Mouse (Mus musculus): ENCODE measurements at regions not wholly inside any gene's neighbourhood (a gene's known extent, or its start where the extent isn't known, plus 50 kb on each side); places are given as distances from the start of the nearest gene placed in this dataset.

- H3K9me3 ChIP-seq (ENCODE audit: control insufficient read depth, low read length) = no peaks in the 10 kb centered on the region
- TF ChIP-seq POLR2A (IDR thresholded peaks at IDR 0.05; ENCODE audit: borderline replicate concordance, extremely low read depth, insufficient read depth, insufficient read length) = no peak
- no peak overlapping the region for H3K27ac ChIP-seq (replicated peaks; ENCODE audit: low read depth, low read length)
- DNase-seq (ENCODE audit: low spot score) = no peak
- H3K4me2 ChIP-seq (replicated peaks; ENCODE audit: low read depth, low read length, severe bottlenecking) = no peak overlapping the region
- WGBS = 74% methylated on average over 9 of the region's 9 CpGs
- H3K9ac ChIP-seq (ENCODE audit: low read depth, low read length, severe bottlenecking) = no peak overlapping the region
- ATAC-seq (ENCODE audit: low FRiP score, low read depth) = no peak
- H3K27me3 ChIP-seq (ENCODE audit: control insufficient read depth, insufficient read depth, low read length) = no peaks in the 10 kb centered on the region
- no peaks in the 10 kb centered on the region for H3K36me3 ChIP-seq (ENCODE audit: control insufficient read depth, insufficient read depth, low read length)
- no peak overlapping the region for H3K4me3 ChIP-seq (replicated peaks; ENCODE audit: low read length)
- no peaks in the 10 kb centered on the region for H3K4me1 ChIP-seq (ENCODE audit: control insufficient read depth, insufficient read depth, low read length)
These were observed 502.5 kb upstream of the Auts2 start for GRCm38 (mm10) chr5:133045637-133046036.

GRCm38 (mm10) chr5:133027590-133027989, 484.4 kb upstream of the Auts2 start:
- 88% methylated on average over 4 of the region's 4 CpGs for WGBS
- H3K9ac ChIP-seq (ENCODE audit: low read depth, low read length, severe bottlenecking) = no peak overlapping the region
- ATAC-seq (ENCODE audit: low FRiP score, low read depth) (no peak), DNase-seq (ENCODE audit: low spot score) (no peak)
- peaks cover 3% of the 10 kb centered on the region; the same call in 1 of the 2 replicates for H3K9me3 ChIP-seq (ENCODE audit: control insufficient read depth, low read length)
- H3K4me3 ChIP-seq (replicated peaks; ENCODE audit: low read length) = no peak overlapping the region
- H3K4me1 ChIP-seq (ENCODE audit: control insufficient read depth, insufficient read depth, low read length) = no peaks in the 10 kb centered on the region
- no peak overlapping the region for H3K27ac ChIP-seq (replicated peaks; ENCODE audit: low read depth, low read length)
- no peaks in the 10 kb centered on the region for H3K27me3 ChIP-seq (ENCODE audit: control insufficient read depth, insufficient read depth, low read length)
- no peak overlapping the region for H3K4me2 ChIP-seq (replicated peaks; ENCODE audit: low read depth, low read length, severe bottlenecking)
- TF ChIP-seq POLR2A (IDR thresholded peaks at IDR 0.05; ENCODE audit: borderline replicate concordance, extremely low read depth, insufficient read depth, insufficient read length) = no peak
- no peaks in the 10 kb centered on the region for H3K36me3 ChIP-seq (ENCODE audit: control insufficient read depth, insufficient read depth, low read length)

GRCm38 (mm10) chr5:133025121-133025520, 482.0 kb upstream of the Auts2 start:
- no peak for ATAC-seq (ENCODE audit: low FRiP score, low read depth)
- no peaks in the 10 kb centered on the region for H3K36me3 ChIP-seq (ENCODE audit: control insufficient read depth, insufficient read depth, low read length)

GRCm38 (mm10) chr5:133020821-133021220, 477.7 kb upstream of the Auts2 start:
- H3K9ac ChIP-seq (ENCODE audit: low read depth, low read length, severe bottlenecking) = no peak overlapping the region
- no peak overlapping the region for H3K27ac ChIP-seq (replicated peaks; ENCODE audit: low read depth, low read length)
- DNase-seq (ENCODE audit: low spot score) = no peak
- no peak overlapping the region for H3K4me2 ChIP-seq (replicated peaks; ENCODE audit: low read depth, low read length, severe bottlenecking)
- H3K9me3 ChIP-seq (ENCODE audit: control insufficient read depth, low read length) = no peaks in the 10 kb centered on the region
- no peaks in the 10 kb centered on the region for H3K27me3 ChIP-seq (ENCODE audit: control insufficient read depth, insufficient read depth, low read length)
- no peak for ATAC-seq (ENCODE audit: low FRiP score, low read depth)
- no peaks in the 10 kb centered on the region for H3K36me3 ChIP-seq (ENCODE audit: control insufficient read depth, insufficient read depth, low read length)
- H3K4me3 ChIP-seq (replicated peaks; ENCODE audit: low read length) = no peak overlapping the region
- TF ChIP-seq POLR2A (IDR thresholded peaks at IDR 0.05; ENCODE audit: borderline replicate concordance, extremely low read depth, insufficient read depth, insufficient read length) = no peak
- H3K4me1 ChIP-seq (ENCODE audit: control insufficient read depth, insufficient read depth, low read length) = no peaks in the 10 kb centered on the region

More at GRCm38 (mm10) chr5:133025121-133025520, 482.0 kb upstream of the Auts2 start:
- no peaks in the 10 kb centered on the region for H3K27me3 ChIP-seq (ENCODE audit: control insufficient read depth, insufficient read depth, low read length)
- H3K4me2 ChIP-seq (replicated peaks; ENCODE audit: low read depth, low read length, severe bottlenecking) = no peak overlapping the region
- 62% methylated on average over 4 of the region's 4 CpGs for WGBS
- peaks cover 3% of the 10 kb centered on the region; the same call in 1 of the 2 replicates for H3K9me3 ChIP-seq (ENCODE audit: control insufficient read depth, low read length)
- DNase-seq (ENCODE audit: low spot score) = no peak
- H3K4me3 ChIP-seq (replicated peaks; ENCODE audit: low read length) = no peak overlapping the region
- H3K4me1 ChIP-seq (ENCODE audit: control insufficient read depth, insufficient read depth, low read length) = no peaks in the 10 kb centered on the region
- no peak overlapping the region for H3K9ac ChIP-seq (ENCODE audit: low read depth, low read length, severe bottlenecking)
- H3K27ac ChIP-seq (replicated peaks; ENCODE audit: low read depth, low read length) = no peak overlapping the region
- TF ChIP-seq POLR2A (IDR thresholded peaks at IDR 0.05; ENCODE audit: borderline replicate concordance, extremely low read depth, insufficient read depth, insufficient read length) = no peak

DNA sequence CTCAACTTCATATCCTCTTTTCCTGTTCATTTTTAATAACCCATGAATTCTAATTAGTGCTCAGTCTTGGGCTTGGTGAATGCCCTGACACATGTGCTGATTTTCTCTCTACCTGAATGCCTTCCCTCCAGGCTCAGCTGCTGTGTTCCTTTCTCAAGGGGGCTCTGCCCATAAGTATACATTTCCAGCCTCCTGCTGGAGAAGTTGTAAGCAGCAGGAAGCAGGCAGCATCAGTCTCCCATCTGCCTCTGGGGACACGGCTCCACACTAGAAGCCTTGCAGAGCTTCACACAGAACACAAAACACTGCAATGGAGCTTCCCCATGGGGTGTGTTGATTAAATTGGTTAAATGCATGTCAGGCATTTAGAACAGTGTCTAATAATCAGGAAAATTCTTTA, 477.0 kb upstream of the Auts2 start:
- H3K4me3 ChIP-seq (replicated peaks; ENCODE audit: low read length) = no peak overlapping the region
- H3K4me2 ChIP-seq (replicated peaks; ENCODE audit: low read depth, low read length, severe bottlenecking) = no peak overlapping the region
- no peak for DNase-seq (ENCODE audit: low spot score)
- no peak for ATAC-seq (ENCODE audit: low FRiP score, low read depth)
- H3K27ac ChIP-seq (replicated peaks; ENCODE audit: low read depth, low read length) = no peak overlapping the region
- no peaks in the 10 kb centered on the region for H3K4me1 ChIP-seq (ENCODE audit: control insufficient read depth, insufficient read depth, low read length)
- H3K9ac ChIP-seq (ENCODE audit: low read depth, low read length, severe bottlenecking) = no peak overlapping the region
- H3K36me3 ChIP-seq (ENCODE audit: control insufficient read depth, insufficient read depth, low read length) = no peaks in the 10 kb centered on the region
- TF ChIP-seq POLR2A (IDR thresholded peaks at IDR 0.05; ENCODE audit: borderline replicate concordance, extremely low read depth, insufficient read depth, insufficient read length) = no peak
- H3K27me3 ChIP-seq (ENCODE audit: control insufficient read depth, insufficient read depth, low read length) = no peaks in the 10 kb centered on the region
- H3K9me3 ChIP-seq (ENCODE audit: control insufficient read depth, low read length) = no peaks in the 10 kb centered on the region
- WGBS = 41% methylated on average over 1 of the region's 1 CpGs
